Mouse (Mus musculus) embryonic fibroblast, embryonic 13.5 days (primary cell): ENCODE measurements around the gene BC067074. TPM values are rescaled to one million over a fixed set of nuclear protein-coding genes. Genes with fewer than 3 reads are reported as not detected.
"Not testable (repeated sequence)": the region's sequence is repeated elsewhere in the genome, so short reads cannot be mapped to it uniquely, and the experiment has no call there.

Source experiments
- H3K27ac ChIP-seq: 2 replicates; pipeline ENCODE4 v1.5.1; 2012; ENCODE audit warnings: low read length, control low read depth, inconsistent platforms; ENCODE audit not compliant: insufficient read depth
- H3K4me1 ChIP-seq: 2 replicates; pipeline ENCODE4 v1.6.1; 2011; ENCODE audit warnings: low read length; ENCODE audit not compliant: control insufficient read depth, insufficient read depth
- H3K4me3 ChIP-seq: 2 replicates; pipeline ENCODE4 v1.5.1; 2011; ENCODE audit warnings: mild to moderate bottlenecking, control low read depth, low read length; ENCODE audit not compliant: insufficient read depth
- CTCF ChIP-seq: IDR thresholded peaks from 2 replicates; pipeline ENCODE4 v1.5.1; 2011; ENCODE audit warnings: mild to moderate bottlenecking, control low read depth, low read length, moderate library complexity, borderline replicate concordance; ENCODE audit not compliant: insufficient read depth
- POLR2A ChIP-seq: IDR thresholded peaks from 2 replicates; pipeline ENCODE4 v1.6.1; 2011; ENCODE audit warnings: low read depth, mild to moderate bottlenecking, control low read depth, low read length, moderate library complexity
- polyA plus RNA-seq: library from polyadenylated mRNA; stranded (reverse); fragments of >200 nt; gene quantifications from 2 replicates; pipeline ENCODE4 v1.2.4, GENCODE M21; 2011; ENCODE audit warnings: low read depth; ENCODE audit not compliant: missing spikeins, insufficient read length

The BC067074 gene
- polyA plus RNA-seq, 1 experiment = 8.4 TPM

- Histone ChIP-seq H3K4me3 (no peak overlapping the region), H3K27ac (no peak overlapping the region), H3K4me1 (no peaks in the 10 kb centered on the region)
- TF ChIP-seq POLR2A (no peak), CTCF (no peak)
Observed at GRCm38 (mm10) chr13:113368931-113369579, 76.1 kb downstream of the BC067074 start.

GRCm38 (mm10) chr13:113369622-113370021 lies 76.7 kb downstream of the BC067074 start:
- H3K27ac ChIP-seq = no peak overlapping the region
- no peak overlapping the region for H3K4me3 ChIP-seq
- H3K4me1 ChIP-seq = no peaks in the 10 kb centered on the region
- TF ChIP-seq CTCF (no peak), POLR2A (no peak)

DNA sequence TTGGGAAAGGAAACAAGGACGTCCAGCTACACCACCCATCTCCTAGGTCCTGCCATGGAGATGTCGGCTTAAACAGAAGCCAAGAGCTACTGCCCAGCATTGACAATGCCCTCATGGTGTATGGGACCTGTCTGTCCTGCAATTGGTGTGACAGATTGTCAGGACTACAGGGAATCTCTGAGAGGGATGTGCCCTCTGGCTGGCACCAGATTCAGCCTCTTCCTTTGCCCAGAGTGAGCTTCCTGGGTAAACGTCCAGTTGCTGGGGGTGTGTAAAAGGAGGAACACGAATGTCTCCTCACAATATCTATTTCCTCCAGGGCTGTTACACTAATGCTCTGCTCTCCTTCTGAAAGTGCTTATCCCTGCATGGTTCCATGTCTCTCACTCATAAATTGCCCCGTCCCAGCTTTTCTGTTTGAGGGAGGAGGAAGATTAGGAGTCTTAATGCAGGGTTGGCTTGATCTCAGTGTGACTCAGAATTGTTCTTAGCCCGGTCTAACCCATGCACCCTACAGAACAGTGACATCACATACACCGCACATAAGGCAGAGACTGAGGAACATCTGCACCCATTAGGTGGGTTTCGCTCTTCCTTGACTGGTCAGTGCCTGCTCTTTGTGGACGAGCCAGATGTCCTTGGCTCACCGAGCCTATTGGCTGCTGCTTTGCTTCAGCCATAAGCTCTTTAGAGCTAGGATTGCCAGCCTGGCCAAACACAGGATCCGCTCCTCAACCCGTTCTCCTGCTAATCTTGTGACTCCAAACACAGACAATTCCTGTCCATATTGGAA lies 80.5 kb downstream of the BC067074 start:
- TF ChIP-seq CTCF (no peak), POLR2A (no peak)
- no peaks in the 10 kb centered on the region for H3K4me1 ChIP-seq
- no peak overlapping the region; the same call in 1 of the 2 replicates for H3K27ac ChIP-seq
- H3K4me3 ChIP-seq = no peak overlapping the region

GRCm38 (mm10) chr13:113374084-113374405 lies 81.1 kb downstream of the BC067074 start:
- no peak for TF ChIP-seq CTCF
- no peak for TF ChIP-seq POLR2A
- Histone ChIP-seq H3K4me1 (no peaks in the 10 kb centered on the region), H3K27ac (no peak overlapping the region; the same call in 1 of the 2 replicates), H3K4me3 (no peak overlapping the region)

DNA sequence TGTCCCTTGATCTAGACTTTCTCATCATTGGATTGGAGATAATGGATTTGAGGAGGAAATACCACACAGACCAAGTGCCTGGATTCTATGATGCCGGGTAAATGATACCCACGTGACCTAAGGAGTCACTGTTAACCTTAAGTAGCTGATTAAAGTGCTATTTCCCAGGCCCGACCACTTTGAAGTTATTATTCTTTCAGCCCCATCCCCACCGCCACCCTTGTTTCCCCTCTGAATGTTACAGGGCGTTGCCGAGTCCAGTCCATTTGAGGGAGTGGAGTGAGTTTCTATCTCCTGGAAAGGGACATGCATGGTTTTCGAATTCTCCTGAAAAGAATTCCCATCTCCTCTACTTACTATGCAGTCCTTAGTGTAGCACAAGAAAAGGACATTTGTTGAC lies 84.7 kb downstream of the BC067074 start:
- H3K4me3 ChIP-seq = no peak overlapping the region

DNA sequence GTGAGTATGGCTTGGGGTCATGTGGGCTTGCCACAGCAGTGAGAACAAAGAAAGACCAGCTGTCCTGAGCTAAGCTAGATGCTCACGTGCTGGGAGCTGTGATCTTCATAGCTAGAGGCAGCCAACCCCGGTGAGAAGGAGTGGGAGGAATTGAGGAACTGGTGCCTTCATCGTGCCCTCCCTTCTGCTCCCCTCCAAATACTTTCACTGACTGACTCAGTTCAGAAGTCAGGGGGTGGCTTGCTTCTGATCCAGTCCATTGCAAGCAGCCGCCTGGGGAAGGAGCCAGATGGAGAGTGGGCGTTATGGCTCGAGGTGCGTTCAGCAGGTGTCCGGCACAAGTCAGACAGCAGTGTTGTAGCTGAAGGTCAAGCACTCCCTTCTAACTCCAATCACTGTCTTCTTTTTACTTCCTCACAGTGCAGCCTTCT lies 86.0 kb downstream of the BC067074 start:
- Histone ChIP-seq H3K27ac (no peak overlapping the region), H3K4me1 (no peaks in the 10 kb centered on the region), H3K4me3 (no peak overlapping the region)
- TF ChIP-seq POLR2A = no peak
- no peak for TF ChIP-seq CTCF

More for the DNA sequence above, 84.7 kb downstream of the BC067074 start:
- Histone ChIP-seq H3K27ac (no peak overlapping the region), H3K4me1 (no peaks in the 10 kb centered on the region)
- TF ChIP-seq CTCF (no peak), POLR2A (no peak)

DNA sequence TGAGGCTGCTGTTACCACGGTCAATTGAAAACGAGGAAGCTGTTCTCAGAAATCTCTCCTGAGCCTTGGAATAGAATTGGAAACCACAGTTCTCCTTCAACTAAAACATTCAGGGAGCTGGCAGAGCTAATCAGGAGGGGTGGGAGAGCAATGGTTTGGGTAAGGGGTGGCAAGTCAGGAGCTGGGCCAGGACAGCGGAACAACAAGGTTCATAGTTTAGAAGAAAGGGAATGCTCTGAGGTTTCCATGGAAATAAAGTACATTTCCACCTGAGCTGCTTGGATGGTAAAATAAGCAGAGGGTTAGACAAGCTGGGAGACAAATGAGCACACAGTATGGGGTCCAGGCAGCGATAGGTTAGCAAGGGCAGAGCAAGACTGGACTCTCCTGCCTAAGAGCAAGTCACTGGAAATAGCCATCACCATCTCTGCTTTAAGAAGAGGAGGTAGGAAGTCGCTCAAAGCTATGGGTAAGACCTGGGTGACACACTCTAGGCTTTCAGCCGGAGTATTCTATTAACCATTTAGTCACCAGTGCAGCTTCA lies 86.9 kb downstream of the BC067074 start:
- Histone ChIP-seq H3K27ac (no peak overlapping the region), H3K4me3 (no peak overlapping the region), H3K4me1 (no peaks in the 10 kb centered on the region)
- TF ChIP-seq CTCF (no peak), POLR2A (no peak)

- Histone ChIP-seq H3K4me3 (no peak overlapping the region), H3K27ac (no peak overlapping the region), H3K4me1 (no peaks in the 10 kb centered on the region)
- no peak for TF ChIP-seq CTCF
- no peak for TF ChIP-seq POLR2A
Observed at GRCm38 (mm10) chr13:113381710-113382109, 88.8 kb downstream of the BC067074 start.

GRCm38 (mm10) chr13:113382201-113382600 lies 89.2 kb downstream of the BC067074 start:
- H3K4me1 ChIP-seq = no peaks in the 10 kb centered on the region
- H3K27ac ChIP-seq = no peak overlapping the region
- TF ChIP-seq CTCF (no peak), POLR2A (no peak)

GRCm38 (mm10) chr13:113382770-113383169 lies 89.8 kb downstream of the BC067074 start:
- not testable (repeated sequence) for H3K4me1 ChIP-seq, H3K27ac ChIP-seq, H3K4me3 ChIP-seq

More at GRCm38 (mm10) chr13:113382201-113382600, 89.2 kb downstream of the BC067074 start:
- H3K4me3 ChIP-seq = no peak overlapping the region

GRCm38 (mm10) chr13:113393386-113393785 lies 100.4 kb downstream of the BC067074 start:
- TF ChIP-seq CTCF (no peak), POLR2A (no peak)
- Histone ChIP-seq H3K4me1 (no peaks in the 10 kb centered on the region), H3K27ac (no peak overlapping the region), H3K4me3 (no peak overlapping the region)
